Mouse (Mus musculus): Measurements from ENCODE around the gene Rpl39l.
"Not testable (repeated sequence)": the region's sequence is repeated elsewhere in the genome, so short reads cannot be mapped to it uniquely, and the experiment has no call there.

The Rpl39l gene

DNA sequence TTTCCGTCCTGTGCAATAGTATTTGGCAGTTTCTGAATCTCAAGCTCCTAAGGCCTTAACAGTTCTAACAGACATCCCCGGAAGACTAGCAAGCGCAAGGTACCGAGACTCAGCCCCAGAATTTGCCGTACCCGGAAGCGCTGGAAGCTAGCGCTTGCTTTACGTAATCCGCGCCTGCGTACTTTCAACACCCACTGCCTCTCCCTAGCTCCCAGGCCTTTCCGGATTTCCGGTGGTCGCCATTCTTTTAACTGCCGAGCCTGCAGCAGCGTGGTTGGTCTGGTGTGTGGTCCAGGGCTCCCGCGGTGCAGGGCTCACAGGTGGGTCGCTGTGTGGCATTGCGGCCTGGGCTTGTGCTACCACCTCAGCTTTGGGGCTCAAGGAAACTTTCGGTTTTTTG, at the start of gene Rpl39l:
Gene Rpl39l, plus strand, starts transcription at position 222 of the 400 bp plus-strand sequence.
- DNase-seq (ENCODE audit: inconsistent age in 2 of 2, low spot score in 1 of 2) = no peak

DNA sequence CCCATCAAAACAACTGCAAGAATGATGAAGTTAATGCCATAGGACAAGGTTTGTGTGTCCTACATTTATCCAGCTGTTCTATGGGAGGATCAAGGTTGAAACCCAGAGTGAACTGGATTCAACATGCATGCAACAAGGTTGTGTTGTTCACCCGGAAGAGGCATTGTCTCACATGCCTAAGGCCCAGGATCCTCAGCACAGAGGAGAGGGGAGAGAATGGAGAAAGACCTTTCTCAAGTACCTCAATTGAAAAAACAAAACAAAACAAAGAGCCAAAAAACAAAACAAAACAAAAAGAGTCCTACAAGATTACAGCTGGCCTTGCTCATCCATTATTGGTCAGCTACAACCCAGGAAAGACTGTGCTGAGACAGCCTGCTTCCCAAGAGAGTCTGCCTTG, 42.4 kb upstream of the Rpl39l start:
- no peak for DNase-seq (ENCODE audit: inconsistent age in 2 of 2, low spot score in 1 of 2)

DNA sequence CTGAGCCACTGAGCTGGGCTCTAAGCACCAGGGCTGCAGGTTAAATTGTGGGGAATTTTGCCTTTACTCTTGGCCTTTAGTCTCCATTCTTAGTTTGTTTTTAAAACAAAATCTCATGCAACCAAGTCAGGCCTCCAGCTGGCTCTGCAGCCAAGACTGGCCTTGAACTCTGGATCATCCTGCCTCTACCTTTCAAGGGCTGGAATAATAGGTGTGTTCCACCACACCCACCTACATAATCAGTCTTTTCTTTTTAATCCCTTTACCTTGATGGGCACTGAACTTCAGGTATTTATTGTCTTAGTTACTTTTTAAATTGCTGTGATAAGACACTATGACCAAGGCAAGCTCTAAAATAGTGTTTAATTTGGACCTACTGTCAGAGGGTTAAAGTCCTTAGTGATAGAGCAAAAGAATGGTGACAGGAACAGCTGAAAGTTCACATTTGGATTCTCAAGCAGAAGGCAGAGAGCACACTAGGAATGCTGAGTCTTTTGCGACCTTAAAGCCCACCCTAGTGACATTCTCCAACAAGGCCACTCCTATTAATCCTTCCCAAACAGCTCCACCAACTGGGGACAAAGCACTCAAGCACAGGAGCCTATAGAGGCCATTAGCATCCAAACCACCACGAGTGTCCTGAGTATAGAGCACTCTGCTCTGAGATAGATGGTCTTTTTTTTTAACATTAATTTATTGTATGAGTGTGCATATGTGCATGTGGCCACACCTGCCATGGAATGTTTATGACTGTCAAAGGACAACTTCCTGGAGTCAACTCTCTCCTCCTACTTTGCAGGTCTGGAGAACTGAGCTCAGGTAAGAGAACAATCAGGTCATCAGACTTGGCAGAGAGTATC, 40.7 kb upstream of the Rpl39l start:
- DNase-seq (ENCODE audit: inconsistent age in 2 of 2, low spot score in 1 of 2) = no peak

DNA sequence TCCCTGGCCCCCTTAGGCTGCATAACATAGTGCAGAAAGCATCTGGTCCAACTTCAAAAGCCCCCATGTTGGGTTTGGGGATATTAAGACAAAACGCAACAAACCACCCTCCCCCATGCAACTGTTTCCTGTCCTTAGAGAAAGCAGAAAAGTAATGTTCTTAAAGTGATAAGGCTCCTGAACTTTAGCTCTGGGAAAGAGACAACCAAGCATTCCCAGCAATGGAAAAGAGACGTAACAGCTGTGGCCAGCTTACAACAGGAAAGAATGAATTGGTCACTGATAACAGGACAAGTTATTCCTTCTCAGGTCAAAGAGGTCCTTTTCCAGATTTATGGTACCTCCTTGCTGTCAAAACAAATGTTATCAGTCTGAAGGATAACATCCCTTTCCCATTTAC, 26.9 kb upstream of the Rpl39l start:
- no peak for DNase-seq (ENCODE audit: inconsistent age in 2 of 2, low spot score in 1 of 2)

DNA sequence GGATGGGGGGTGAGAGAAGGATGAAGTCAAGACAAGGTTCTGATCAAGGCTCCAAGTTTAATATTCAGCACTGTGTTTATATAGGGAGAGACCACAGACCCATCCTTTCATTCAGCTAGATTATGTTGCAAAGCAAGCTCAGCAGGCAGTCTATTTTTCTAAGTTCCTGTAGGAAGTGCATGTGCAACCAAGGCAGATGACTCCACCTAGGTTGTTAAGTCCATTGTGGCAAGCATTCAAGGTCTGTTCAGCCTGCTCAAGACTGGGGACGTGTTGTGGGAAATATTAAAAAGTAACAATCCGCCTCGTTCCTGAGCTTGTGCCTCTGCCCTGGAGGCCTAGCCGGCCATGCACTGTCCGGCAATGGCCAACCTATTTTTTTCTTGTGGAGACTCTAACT, 22.6 kb upstream of the Rpl39l start:
- no peak for DNase-seq (ENCODE audit: inconsistent age in 2 of 2, low spot score in 1 of 2)

GRCm38 (mm10) chr16:10169123-10169905, 712 bp upstream of the Rpl39l start:
- DNase-seq (ENCODE audit: inconsistent age in 2 of 2, low spot score in 1 of 2) = no peak

GRCm38 (mm10) chr16:10171276-10171675, 1.2 kb downstream of the Rpl39l start:
- DNase-seq (ENCODE audit: inconsistent age in 2 of 2, low spot score in 1 of 2) = no peak

DNA sequence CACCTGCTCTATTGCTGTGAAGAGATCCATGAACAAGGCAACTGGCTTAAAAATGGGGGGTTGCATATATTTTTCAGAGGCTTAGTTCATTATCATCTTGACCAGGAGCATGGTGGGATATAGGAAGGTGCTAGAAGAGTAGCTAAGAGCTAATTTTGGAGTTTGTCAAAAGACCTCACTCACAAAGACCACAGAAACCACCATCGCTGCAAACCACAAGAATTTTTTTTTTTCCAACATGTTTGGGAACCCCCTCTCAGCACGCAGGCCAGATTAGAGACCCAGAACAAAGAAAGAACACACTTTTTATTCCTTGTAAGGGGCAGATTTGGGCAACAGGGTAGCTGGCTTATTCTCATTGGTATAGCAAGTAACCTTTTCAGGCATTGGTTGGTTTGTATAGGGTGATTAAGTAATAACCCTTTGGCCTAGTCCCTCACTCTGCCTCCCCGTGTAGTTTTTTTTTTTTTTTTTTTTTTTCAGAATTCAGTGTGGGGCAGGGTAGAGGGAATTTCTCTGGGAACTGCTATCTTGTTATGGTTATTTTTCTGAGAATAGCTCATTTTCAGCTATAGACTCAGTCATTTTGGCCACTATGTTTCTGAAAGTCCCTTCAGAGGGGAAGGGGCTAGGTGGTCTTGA, 2.3 kb downstream of the Rpl39l start:
- DNase-seq (ENCODE audit: inconsistent age in 2 of 2, low spot score in 1 of 2) = no peak

GRCm38 (mm10) chr16:10187461-10187860, 17.4 kb downstream of the Rpl39l start:
- not testable (repeated sequence) for DNase-seq (ENCODE audit: inconsistent age in 2 of 2, low spot score in 1 of 2)

DNA sequence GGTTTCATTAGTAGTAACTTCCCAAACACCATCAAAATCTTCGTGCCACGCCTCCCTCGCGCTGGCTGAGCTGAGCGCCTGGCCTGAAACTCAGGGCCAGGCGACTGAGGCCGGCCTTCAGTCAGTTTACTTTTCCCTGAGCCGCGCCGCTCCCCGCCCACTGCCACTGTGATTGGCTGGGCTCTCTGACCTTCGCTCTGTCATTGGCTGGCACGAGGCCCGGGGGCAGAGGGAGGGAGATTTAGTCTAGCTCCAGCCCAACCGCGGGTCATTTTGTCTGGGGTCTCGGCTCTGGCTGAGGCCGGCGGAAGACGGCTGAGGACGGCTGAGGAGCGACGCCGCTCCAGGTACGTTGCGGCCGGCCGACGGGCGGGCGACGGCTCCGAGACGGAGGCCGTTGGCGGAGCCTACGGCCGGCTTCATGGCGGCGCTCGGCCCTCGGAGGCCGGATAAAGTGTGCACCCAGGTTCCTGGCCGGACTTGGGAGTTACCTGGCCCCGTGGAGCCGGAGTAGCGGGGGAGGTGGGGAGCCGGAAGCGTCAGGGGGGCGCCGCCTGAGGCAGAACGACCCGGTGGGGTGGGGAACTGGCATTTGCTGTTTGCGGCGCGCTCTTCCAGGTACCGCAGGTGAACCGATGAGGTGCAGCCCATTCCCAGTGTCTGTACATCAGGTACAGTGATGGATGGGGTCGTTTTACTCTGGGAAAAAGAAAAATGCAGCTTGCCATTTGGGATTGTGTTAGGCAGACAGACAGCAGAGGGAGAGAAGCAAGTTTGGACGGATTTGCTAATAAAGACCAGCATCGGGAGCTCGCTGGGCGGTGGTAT, 22.9 kb downstream of the Rpl39l start, which contains the start of gene Atf7ip2:
Gene Atf7ip2, plus strand, starts transcription at position 34 of the 828 bp plus-strand sequence.
- DNase-seq (ENCODE audit: inconsistent age in 2 of 2, low spot score in 1 of 2) = peak; percentile 92 to 97

- DNase-seq (ENCODE audit: inconsistent age in 2 of 2, low spot score in 1 of 2) = no peak
These were observed 38.8 kb downstream of the Rpl39l start for GRCm38 (mm10) chr16:10208777-10209176.

DNA sequence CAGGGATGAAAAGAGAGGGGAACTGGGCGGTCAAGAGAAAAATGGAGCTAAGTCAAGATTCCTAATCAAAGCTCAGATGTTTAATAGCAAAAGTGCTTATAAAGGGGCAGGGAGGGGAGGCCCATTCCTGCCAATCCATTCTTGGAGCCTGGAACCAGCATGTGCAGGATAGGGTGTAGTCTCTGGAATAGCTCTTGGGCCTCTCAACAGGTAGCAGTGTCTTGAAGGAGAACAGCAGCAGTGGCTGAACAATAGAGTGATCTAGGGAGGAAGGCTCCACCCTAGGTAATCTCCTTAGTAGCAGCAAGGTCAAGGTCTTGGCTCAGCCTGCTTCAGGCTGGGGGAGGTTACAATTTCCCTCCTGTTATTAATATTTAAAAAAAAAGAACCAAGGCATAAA, 46.3 kb downstream of the Rpl39l start:
- not testable (repeated sequence) for DNase-seq (ENCODE audit: inconsistent age in 2 of 2, low spot score in 1 of 2)

- DNase-seq (ENCODE audit: inconsistent age in 2 of 2, low spot score in 1 of 2) = not testable (repeated sequence)
These were observed 47.0 kb downstream of the Rpl39l start for GRCm38 (mm10) chr16:10217020-10217419.
